Mouse (Mus musculus): Measurements from ENCODE around the gene E330014E10Rik. TPM values are rescaled to one million over a fixed set of nuclear protein-coding genes. Genes with fewer than 3 reads are reported as not detected.
"Not testable (repeated sequence)": the region's sequence is repeated elsewhere in the genome, so short reads cannot be mapped to it uniquely, and the experiment has no call there.

E330014E10Rik gene
- total RNA-seq (2014; rRNA removed; ENCODE audit: low replicate concordance) (not detected in 2 replicates), polyA plus RNA-seq (2015; fragmentation: Nextera tagmentation; extraction: Ambion mirVana) (not detected in 2 replicates)

- H3K27ac ChIP-seq (ENCODE audit: low read depth); H3K36me3 ChIP-seq (replicated peaks; ENCODE audit: control insufficient read depth, insufficient read depth, low read length); H3K9ac ChIP-seq (replicated peaks; ENCODE audit: low read depth, low read length); DNase-seq (ENCODE audit: low spot score); ATAC-seq (ENCODE audit: insufficient read depth, low read depth); H3K4me2 ChIP-seq (ENCODE audit: low read depth, low read length); H3K4me1 ChIP-seq (ENCODE audit: control insufficient read depth, insufficient read depth); H3K4me3 ChIP-seq (ENCODE audit: low read depth, low read length); H3K9me3 ChIP-seq (replicated peaks; ENCODE audit: control insufficient read depth, low read length); H3K27me3 ChIP-seq (ENCODE audit: control insufficient read depth, insufficient read depth, low read length): not testable (repeated sequence)
- no CpG with 5 or more reads among the region's 2 CpGs for WGBS
Measured at GRCm38 (mm10) chr5:95775690-95776089, at the start of gene E330014E10Rik. TSS of gene E330014E10Rik (plus strand) at chr5:95775990.

DNA sequence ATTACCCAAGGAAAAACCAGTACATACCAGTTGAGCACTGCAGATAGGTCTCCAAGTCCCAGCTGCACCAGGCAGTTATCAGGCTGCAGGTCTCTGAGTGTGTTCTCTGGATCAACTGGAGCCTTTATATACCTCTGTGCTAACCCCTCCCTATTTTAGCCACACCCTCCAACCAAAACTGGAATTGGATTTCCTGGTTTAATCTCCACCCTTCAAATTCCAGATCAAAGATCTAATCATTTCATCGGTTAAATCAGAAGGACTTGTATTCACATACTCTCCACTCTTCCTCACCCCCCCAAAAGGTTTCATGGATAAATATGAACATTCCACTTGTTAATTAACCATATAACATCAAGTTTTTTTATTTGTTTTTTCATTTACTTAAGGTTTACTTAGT, 39.7 kb upstream of the E330014E10Rik start, which contains the start of gene Gm7978:
Gene Gm7978, minus strand, starts transcription at position 101 of the 400 bp plus-strand sequence.
- not testable (repeated sequence) for H3K27me3 ChIP-seq (ENCODE audit: control insufficient read depth, insufficient read depth, low read length)

DNA sequence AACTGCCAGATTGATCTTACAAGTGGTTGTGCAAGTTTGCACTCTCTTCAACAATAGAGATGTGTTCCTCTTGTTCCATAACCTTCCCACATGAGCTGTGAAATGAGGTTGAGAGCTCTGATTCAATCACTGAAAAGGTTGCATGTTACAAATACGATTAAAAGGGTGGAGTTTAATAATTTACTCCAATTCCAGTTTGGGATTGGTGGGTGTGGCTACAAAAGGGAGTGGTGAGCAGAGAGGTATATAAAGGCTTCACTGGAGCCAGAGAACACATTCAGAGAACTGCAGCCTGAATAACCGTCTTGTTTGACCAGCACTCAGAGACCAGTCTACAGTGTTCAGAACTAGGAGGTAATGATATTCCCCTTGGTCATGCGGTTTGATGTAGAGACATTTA, 34.1 kb upstream of the E330014E10Rik start, which contains the start of gene Gm7982:
Gene Gm7982, plus strand, starts transcription at position 301 of the 400 bp plus-strand sequence.
- not testable (repeated sequence) for H3K36me3 ChIP-seq (replicated peaks; ENCODE audit: control insufficient read depth, insufficient read depth, low read length)

More for the DNA sequence above, 39.7 kb upstream of the E330014E10Rik start, which contains the start of gene Gm7978:
- WGBS, result no CpG with 5 or more reads among the region's 1 CpGs
- H3K27ac ChIP-seq (ENCODE audit: low read depth); H3K4me3 ChIP-seq (ENCODE audit: low read depth, low read length); ATAC-seq (ENCODE audit: insufficient read depth, low read depth); H3K4me1 ChIP-seq (ENCODE audit: control insufficient read depth, insufficient read depth); H3K9me3 ChIP-seq (replicated peaks; ENCODE audit: control insufficient read depth, low read length); H3K4me2 ChIP-seq (ENCODE audit: low read depth, low read length); H3K9ac ChIP-seq (replicated peaks; ENCODE audit: low read depth, low read length); H3K36me3 ChIP-seq (replicated peaks; ENCODE audit: control insufficient read depth, insufficient read depth, low read length); DNase-seq (ENCODE audit: low spot score): not testable (repeated sequence)

DNA sequence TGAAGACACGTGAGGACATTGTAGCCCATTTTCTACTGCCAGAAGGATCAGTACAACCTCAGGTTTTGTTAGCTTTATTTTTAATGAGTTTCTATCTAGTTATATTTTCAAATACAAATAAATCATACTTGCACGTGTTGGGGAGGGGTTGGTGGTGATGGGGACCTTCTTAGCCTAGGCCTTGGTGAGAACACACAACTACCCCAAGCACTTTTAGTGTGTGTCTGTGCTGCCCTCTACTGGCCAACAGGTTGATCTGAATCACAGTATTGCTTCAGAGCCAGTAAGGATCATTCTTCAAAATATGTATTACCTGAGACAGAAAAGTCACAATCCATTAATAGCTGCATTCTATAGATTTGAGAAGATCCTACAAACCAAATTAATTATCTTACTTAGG, 35.1 kb downstream of the E330014E10Rik start:
- not testable (repeated sequence) for ATAC-seq (ENCODE audit: insufficient read depth, low read depth); H3K36me3 ChIP-seq (replicated peaks; ENCODE audit: control insufficient read depth, insufficient read depth, low read length); H3K27me3 ChIP-seq (ENCODE audit: control insufficient read depth, insufficient read depth, low read length); H3K9ac ChIP-seq (replicated peaks; ENCODE audit: low read depth, low read length); H3K4me2 ChIP-seq (ENCODE audit: low read depth, low read length); H3K4me3 ChIP-seq (ENCODE audit: low read depth, low read length); H3K9me3 ChIP-seq (replicated peaks; ENCODE audit: control insufficient read depth, low read length); H3K4me1 ChIP-seq (ENCODE audit: control insufficient read depth, insufficient read depth); DNase-seq (ENCODE audit: low spot score); H3K27ac ChIP-seq (ENCODE audit: low read depth)
- 47% methylated on average over 2 of the region's 2 CpGs for WGBS

More for the DNA sequence above, 34.1 kb upstream of the E330014E10Rik start, which contains the start of gene Gm7982:
- not testable (repeated sequence) for H3K27me3 ChIP-seq (ENCODE audit: control insufficient read depth, insufficient read depth, low read length); H3K27ac ChIP-seq (ENCODE audit: low read depth); ATAC-seq (ENCODE audit: insufficient read depth, low read depth); H3K4me2 ChIP-seq (ENCODE audit: low read depth, low read length); DNase-seq (ENCODE audit: low spot score); H3K9me3 ChIP-seq (replicated peaks; ENCODE audit: control insufficient read depth, low read length); H3K4me3 ChIP-seq (ENCODE audit: low read depth, low read length); H3K9ac ChIP-seq (replicated peaks; ENCODE audit: low read depth, low read length); H3K4me1 ChIP-seq (ENCODE audit: control insufficient read depth, insufficient read depth)
- no CpG with 5 or more reads among the region's 3 CpGs for WGBS

DNA sequence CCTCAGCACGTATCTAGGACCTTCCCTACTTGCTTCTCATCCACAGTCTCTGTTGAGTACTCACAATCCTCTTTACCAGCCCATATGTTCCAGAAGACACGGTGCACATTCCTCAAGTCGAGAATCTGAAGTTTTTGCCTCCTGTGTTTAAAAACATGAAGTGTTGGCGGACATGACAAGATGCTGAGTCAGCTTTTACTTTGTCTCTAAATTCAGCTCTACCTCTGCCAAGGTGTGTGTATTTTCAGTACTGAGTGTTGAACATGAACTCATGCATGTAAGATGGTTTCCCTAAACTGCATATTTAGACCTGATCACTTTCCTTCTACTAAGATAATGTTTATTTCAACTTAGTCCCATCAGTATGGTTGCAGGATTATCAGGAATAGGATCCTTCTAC, 60.8 kb downstream of the E330014E10Rik start:
- Histone ChIP-seq H3K9me3 (replicated peaks; ENCODE audit: control insufficient read depth, low read length) (no peaks in the 10 kb centered on the region; the same call in 1 of the 2 replicates), H3K27ac (ENCODE audit: low read depth) (no peak overlapping the region), H3K4me3 (ENCODE audit: low read depth, low read length) (no peak overlapping the region), H3K36me3 (replicated peaks; ENCODE audit: control insufficient read depth, insufficient read depth, low read length) (no peaks in the 10 kb centered on the region), H3K9ac (replicated peaks; ENCODE audit: low read depth, low read length) (no peak overlapping the region), H3K4me2 (ENCODE audit: low read depth, low read length) (no peak overlapping the region), H3K27me3 (ENCODE audit: control insufficient read depth, insufficient read depth, low read length) (no peaks in the 10 kb centered on the region), H3K4me1 (ENCODE audit: control insufficient read depth, insufficient read depth) (no peaks in the 10 kb centered on the region)
- TF ChIP-seq EP300 (IDR thresholded peaks at IDR 0.05; ENCODE audit: low read depth) (no peak), CTCF (IDR thresholded peaks at IDR 0.05; ENCODE audit: low read depth) (no peak)
- no peak for ATAC-seq (ENCODE audit: insufficient read depth, low read depth)
- 58% methylated on average over 4 of the region's 4 CpGs for WGBS
- DNase-seq (ENCODE audit: low spot score), result no peak

DNA sequence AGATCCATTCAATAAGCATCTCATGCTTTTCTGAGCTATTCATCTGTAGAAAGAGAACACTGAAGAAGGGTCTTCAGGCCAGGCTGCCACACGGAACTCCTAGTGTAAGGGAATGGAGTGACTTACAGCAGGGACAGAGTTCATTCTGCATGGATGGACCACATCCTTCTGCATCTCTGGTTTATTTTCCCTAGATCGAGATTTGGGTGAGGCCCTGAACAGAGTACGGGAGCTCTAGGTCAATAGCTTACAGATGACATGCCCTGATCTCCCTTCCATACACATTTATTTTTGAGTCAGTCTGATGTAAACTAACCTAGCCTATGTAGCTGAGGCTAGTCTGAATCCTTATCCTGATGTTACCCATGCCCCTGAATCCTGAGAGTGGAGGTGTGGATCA, 78.2 kb downstream of the E330014E10Rik start:
- ATAC-seq (ENCODE audit: insufficient read depth, low read depth), result no peak
- no peak overlapping the region for H3K9ac ChIP-seq (replicated peaks; ENCODE audit: low read depth, low read length)
- TF ChIP-seq CTCF (IDR thresholded peaks at IDR 0.05; ENCODE audit: low read depth), result no peak

More for the DNA sequence above, 78.2 kb downstream of the E330014E10Rik start:
- no peaks in the 10 kb centered on the region for H3K4me1 ChIP-seq (ENCODE audit: control insufficient read depth, insufficient read depth)
- H3K36me3 ChIP-seq (replicated peaks; ENCODE audit: control insufficient read depth, insufficient read depth, low read length), result no peaks in the 10 kb centered on the region
- no peak overlapping the region for H3K4me2 ChIP-seq (ENCODE audit: low read depth, low read length)
- H3K4me3 ChIP-seq (ENCODE audit: low read depth, low read length), result no peak overlapping the region
- H3K9me3 ChIP-seq (replicated peaks; ENCODE audit: control insufficient read depth, low read length), result no peaks in the 10 kb centered on the region
- H3K27ac ChIP-seq (ENCODE audit: low read depth), result no peak overlapping the region
- H3K27me3 ChIP-seq (ENCODE audit: control insufficient read depth, insufficient read depth, low read length), result no peaks in the 10 kb centered on the region
- WGBS, result 76% methylated on average over 3 of the region's 3 CpGs
- DNase-seq (ENCODE audit: low spot score), result no peak

Other genes starting within 250 kb of the E330014E10Rik start
- not detected in 2 replicates for gene Gm7971, start 181.1 kb upstream of the E330014E10Rik start, total RNA-seq (2014; rRNA removed; ENCODE audit: low replicate concordance)
- not detected in 2 replicates for gene Gm7971, start 181.1 kb upstream of the E330014E10Rik start, polyA plus RNA-seq (2015; fragmentation: Nextera tagmentation; extraction: Ambion mirVana)
- not detected in 2 replicates for gene Gm7978, start 39.8 kb upstream of the E330014E10Rik start, total RNA-seq (2014; rRNA removed; ENCODE audit: low replicate concordance)
- not detected in 2 replicates for gene Gm7978, start 39.8 kb upstream of the E330014E10Rik start, polyA plus RNA-seq (2015; fragmentation: Nextera tagmentation; extraction: Ambion mirVana)
- gene Gm7982, start 34.0 kb upstream of the E330014E10Rik start, total RNA-seq (2014; rRNA removed; ENCODE audit: low replicate concordance), result not detected in 2 replicates
- gene Gm7982, start 34.0 kb upstream of the E330014E10Rik start, polyA plus RNA-seq (2015; fragmentation: Nextera tagmentation; extraction: Ambion mirVana), result not detected in 2 replicates
- not detected in 2 replicates for gene Cxcl13, start 181.0 kb downstream of the E330014E10Rik start, total RNA-seq (2014; rRNA removed; ENCODE audit: low replicate concordance)
- gene Cxcl13, start 181.0 kb downstream of the E330014E10Rik start, polyA plus RNA-seq (2015; fragmentation: Nextera tagmentation; extraction: Ambion mirVana), result 0.30 and 0.33 TPM in 2 replicates

Measured in heart, postnatal 0 days (tissue).